Mouse (Mus musculus) forebrain, embryonic 14.5 days (tissue): Measurements from ENCODE around the gene Nrxn3. TPM values are rescaled to one million over a fixed set of nuclear protein-coding genes. Genes with fewer than 3 reads are reported as not detected.

ENCODE experiments used
- ATAC-seq: fragments of 200-750 bp; cut with Nextera tagmentation; 2 replicates; pipeline ENCODE4 v1.8.0; 2017; ENCODE audit warnings: mild to moderate bottlenecking, moderate library complexity
- DNase-seq: peaks from one replicate; pipeline ENCODE4 v3.0.0-alpha.2; 2015; ENCODE audit warnings: low spot score
- H3K27ac ChIP-seq: fragments of 300-500 bp; sonication (generic); 2 replicates; pipeline ENCODE4 v1.5.1; 2014; ENCODE audit warnings: low read depth, mild to moderate bottlenecking, control low read depth, low read length, moderate library complexity
- H3K27me3 ChIP-seq: fragments of 300-500 bp; sonication (generic); replicated peaks from 2 replicates; pipeline ENCODE4 v1.6.1; 2014; ENCODE audit warnings: low read length, control low read depth, mixed read lengths; ENCODE audit not compliant: control insufficient read depth, insufficient read depth
- H3K36me3 ChIP-seq: fragments of 300-500 bp; sonication (generic); 2 replicates; pipeline ENCODE4 v1.6.1; 2014; ENCODE audit warnings: low read length, control low read depth; ENCODE audit not compliant: control insufficient read depth, insufficient read depth
- H3K4me1 ChIP-seq: fragments of 300-500 bp; sonication (generic); 2 replicates; pipeline ENCODE4 v1.6.1; 2014; ENCODE audit warnings: antibody characterized with exemption, low read length, control low read depth; ENCODE audit not compliant: control insufficient read depth, insufficient read depth
- H3K4me2 ChIP-seq: fragments of 300-500 bp; sonication (generic); 2 replicates; pipeline ENCODE4 v1.6.1; 2014; ENCODE audit warnings: mild to moderate bottlenecking, control low read depth, low read length
- H3K4me3 ChIP-seq: fragments of 300-500 bp; sonication (generic); 2 replicates; pipeline ENCODE4 v1.5.1; 2014; ENCODE audit warnings: low read depth, low read length, control low read depth
- H3K9ac ChIP-seq: fragments of 300-500 bp; sonication (generic); 2 replicates; pipeline ENCODE4 v1.6.1; 2014; ENCODE audit warnings: mild to moderate bottlenecking, low read length, control low read depth, moderate library complexity
- H3K9me3 ChIP-seq: fragments of 300-500 bp; sonication (generic); replicated peaks from 2 replicates; pipeline ENCODE4 v1.6.1; 2016; ENCODE audit warnings: low read length, control low read depth, mixed read lengths; ENCODE audit not compliant: control insufficient read depth
- WGBS: fragments of 180-500 bp; shearing (Covaris S2); extraction: QIAGEN DNeasy Blood & Tissue Kit; methylation state at CpG from one replicate; pipeline ENCODE4 v1.1.7; 2014; 5-methylcytosine and 5-hydroxymethylcytosine counted together
- polyA plus RNA-seq: library from polyadenylated mRNA; unstranded; fragments of >200 nt; fragmentation: Nextera tagmentation; extraction: Ambion mirVana; gene quantifications from 2 replicates; pipeline ENCODE4 v1.2.1, GENCODE M21; 2014

Gene Nrxn3
- polyA plus RNA-seq, 1 experiment from 2014 or later, result 39.6 TPM

DNA sequence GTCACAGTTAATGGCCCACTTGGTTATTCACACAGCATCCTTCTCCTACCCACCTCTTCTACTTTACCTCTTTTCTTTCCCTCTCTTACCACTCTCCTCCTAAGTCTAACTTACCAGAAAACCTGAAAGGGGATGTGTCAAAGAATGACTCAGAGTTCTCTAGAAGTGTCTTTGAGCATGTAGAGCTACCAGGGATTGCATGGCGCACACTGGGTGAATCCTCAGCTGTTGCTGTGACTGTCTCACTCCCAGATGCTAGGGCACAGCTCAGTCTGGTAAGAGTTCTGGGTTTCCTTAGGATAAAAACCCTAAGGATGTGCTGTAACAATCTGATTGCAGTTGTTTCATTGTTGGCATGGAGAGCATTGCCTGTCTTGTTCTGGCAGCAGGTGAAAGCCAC is 108.2 kb downstream of the Nrxn3 start:
- H3K27me3 ChIP-seq, result no peaks in the 10 kb centered on the region
- no peaks in the 10 kb centered on the region for H3K36me3 ChIP-seq
- no peak overlapping the region for H3K4me2 ChIP-seq
- H3K27ac ChIP-seq, result no peak overlapping the region
- H3K9ac ChIP-seq, result no peak overlapping the region
- H3K4me3 ChIP-seq, result no peak overlapping the region
- WGBS, result 83% methylated on average over 1 of the region's 1 CpGs
- no peaks in the 10 kb centered on the region for H3K9me3 ChIP-seq
- DNase-seq (no peak), ATAC-seq (no peak)
- peaks cover 4% of the 10 kb centered on the region for H3K4me1 ChIP-seq

DNA sequence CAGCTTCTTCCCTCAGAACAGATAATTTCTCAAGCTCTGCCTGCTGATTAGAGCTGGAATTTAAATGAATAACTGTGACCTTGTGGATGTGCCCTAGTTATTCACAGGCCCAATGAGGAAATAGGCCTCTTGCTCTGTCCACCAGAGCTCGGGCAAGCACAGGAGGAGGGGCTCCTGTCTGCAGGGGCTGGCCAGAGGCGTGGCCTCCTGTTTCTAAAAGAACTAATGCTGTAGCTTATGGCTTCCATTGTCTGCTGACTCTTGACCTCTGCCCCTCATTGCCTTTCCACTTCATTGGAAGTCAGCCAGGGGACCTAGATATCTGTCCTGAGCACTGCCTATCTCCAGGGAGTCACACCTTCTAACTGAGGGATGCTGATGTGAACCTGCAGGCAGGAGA is 113.1 kb downstream of the Nrxn3 start:
- no peaks in the 10 kb centered on the region for H3K36me3 ChIP-seq
- DNase-seq (no peak), ATAC-seq (no peak)
- no peaks in the 10 kb centered on the region for H3K9me3 ChIP-seq
- no peak overlapping the region for H3K4me3 ChIP-seq
- no peak overlapping the region for H3K27ac ChIP-seq
- H3K27me3 ChIP-seq, result no peaks in the 10 kb centered on the region
- no peak overlapping the region for H3K4me2 ChIP-seq
- peaks cover 5% of the 10 kb centered on the region for H3K4me1 ChIP-seq
- WGBS, result 16% methylated on average over 2 of the region's 2 CpGs
- no peak overlapping the region for H3K9ac ChIP-seq

DNA sequence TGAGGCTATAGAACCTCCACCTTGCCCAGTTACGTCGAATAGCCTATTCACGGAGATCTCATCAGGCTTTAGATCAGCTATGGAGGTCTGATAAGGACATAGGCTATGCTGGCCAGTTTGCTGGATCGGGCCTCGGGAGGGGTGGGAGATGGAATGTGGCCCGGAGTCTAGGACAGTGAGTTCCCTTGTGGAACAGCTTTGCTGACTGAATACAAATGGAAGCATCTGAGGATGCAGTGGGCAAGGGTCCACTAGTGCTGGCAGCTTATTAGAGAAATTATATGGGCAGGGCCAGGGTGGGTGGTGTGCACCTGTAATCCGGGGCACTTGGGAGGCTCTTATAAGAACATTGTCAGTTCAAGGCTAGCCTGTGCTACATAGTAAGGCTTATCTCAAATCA is 117.0 kb downstream of the Nrxn3 start:
- H3K27me3 ChIP-seq, result no peaks in the 10 kb centered on the region
- ATAC-seq, result no peak
- no peak overlapping the region for H3K4me2 ChIP-seq
- no peak overlapping the region for H3K4me3 ChIP-seq
- no peak overlapping the region for H3K27ac ChIP-seq
- 93% methylated on average over 7 of the region's 7 CpGs for WGBS
- no peak for DNase-seq
- H3K4me1 ChIP-seq, result peaks cover 5% of the 10 kb centered on the region
- H3K9ac ChIP-seq, result no peak overlapping the region
- no peaks in the 10 kb centered on the region for H3K36me3 ChIP-seq
- H3K9me3 ChIP-seq, result no peaks in the 10 kb centered on the region

- no peaks in the 10 kb centered on the region for H3K4me1 ChIP-seq
- 87% methylated on average over 6 of the region's 6 CpGs for WGBS
- no peak for DNase-seq
- no peak overlapping the region for H3K4me2 ChIP-seq
- H3K4me3 ChIP-seq, result no peak overlapping the region
- no peak overlapping the region for H3K27ac ChIP-seq
- no peak overlapping the region for H3K9ac ChIP-seq
- no peaks in the 10 kb centered on the region for H3K36me3 ChIP-seq
- no peak for ATAC-seq
- no peaks in the 10 kb centered on the region for H3K27me3 ChIP-seq
- no peaks in the 10 kb centered on the region for H3K9me3 ChIP-seq
Measured at GRCm38 (mm10) chr12:88841350-88841749, 118.7 kb downstream of the Nrxn3 start.

- no peak for ATAC-seq
- H3K9me3 ChIP-seq, result no peaks in the 10 kb centered on the region
- H3K36me3 ChIP-seq, result no peaks in the 10 kb centered on the region
- H3K9ac ChIP-seq, result no peak overlapping the region
- H3K4me2 ChIP-seq, result no peak overlapping the region
- H3K27me3 ChIP-seq, result no peaks in the 10 kb centered on the region
- peak overlapping the region; percentile 33; the same call in 1 of the 2 replicates for H3K27ac ChIP-seq
- 48% methylated on average over 6 of the region's 6 CpGs for WGBS
- DNase-seq, result no peak
- H3K4me3 ChIP-seq, result no peak overlapping the region
- peaks cover 13% of the 10 kb centered on the region for H3K4me1 ChIP-seq
Measured at GRCm38 (mm10) chr12:88850400-88851179, 127.9 kb downstream of the Nrxn3 start.

DNA sequence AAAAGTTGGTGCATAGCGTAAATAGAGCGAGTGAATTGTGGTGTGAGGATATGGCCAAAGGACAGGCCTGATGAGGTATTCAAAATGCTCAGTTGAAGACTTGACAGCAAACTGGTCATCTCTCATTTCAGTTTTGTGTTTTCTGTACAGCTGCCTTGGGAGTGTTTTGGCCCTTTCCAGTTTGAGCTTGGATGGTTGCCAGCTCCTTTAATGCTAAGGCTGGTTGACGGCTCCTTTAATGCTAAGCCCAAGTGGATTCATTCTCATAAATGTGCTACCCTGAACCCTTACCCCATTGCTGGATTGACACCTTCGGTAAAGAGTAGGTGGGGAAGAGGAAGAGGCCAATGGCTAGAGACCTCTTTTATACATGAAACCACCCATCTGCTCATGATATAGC is 131.4 kb downstream of the Nrxn3 start:
- ATAC-seq (peak; percentile 67; the same call in 1 of the 2 replicates), DNase-seq (peak; percentile 71)
- Histone ChIP-seq H3K36me3 (no peaks in the 10 kb centered on the region), H3K27ac (0 out of 2 replicates have a peak overlapping the region, but pooled peaks have one; percentile 1), H3K27me3 (no peaks in the 10 kb centered on the region), H3K4me2 (no peak overlapping the region), H3K4me3 (no peak overlapping the region), H3K9ac (no peak overlapping the region), H3K4me1 (peaks cover 17% of the 10 kb centered on the region), H3K9me3 (no peaks in the 10 kb centered on the region)
- WGBS, result 58% methylated on average over 4 of the region's 4 CpGs

DNA sequence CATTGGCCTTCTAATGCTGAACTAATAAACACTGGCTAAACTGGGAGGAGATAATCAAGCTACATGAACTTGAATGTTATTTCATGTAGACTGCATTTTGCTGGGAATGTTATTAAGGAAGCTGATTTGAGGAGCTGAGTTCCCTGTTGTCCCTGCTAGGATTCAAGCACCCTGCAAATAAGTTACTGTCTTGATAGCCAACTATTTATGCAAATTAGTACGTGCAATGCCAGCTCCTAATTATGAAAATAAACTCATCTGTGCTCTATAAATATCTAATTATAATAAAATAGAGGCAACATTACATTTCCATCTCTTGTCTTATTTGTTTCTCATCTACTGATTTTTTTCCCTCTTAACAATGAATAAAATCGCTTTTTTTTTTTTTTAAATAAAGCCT is 135.0 kb downstream of the Nrxn3 start:
- Histone ChIP-seq H3K9ac (no peak overlapping the region), H3K36me3 (no peaks in the 10 kb centered on the region), H3K4me1 (peaks cover 33% of the 10 kb centered on the region), H3K4me3 (no peak overlapping the region), H3K27me3 (no peaks in the 10 kb centered on the region), H3K9me3 (no peaks in the 10 kb centered on the region), H3K27ac (no peak overlapping the region), H3K4me2 (no peak overlapping the region)
- 58% methylated on average over 2 of the region's 2 CpGs for WGBS
- DNase-seq (peak; percentile 64), ATAC-seq (no peak)

DNA sequence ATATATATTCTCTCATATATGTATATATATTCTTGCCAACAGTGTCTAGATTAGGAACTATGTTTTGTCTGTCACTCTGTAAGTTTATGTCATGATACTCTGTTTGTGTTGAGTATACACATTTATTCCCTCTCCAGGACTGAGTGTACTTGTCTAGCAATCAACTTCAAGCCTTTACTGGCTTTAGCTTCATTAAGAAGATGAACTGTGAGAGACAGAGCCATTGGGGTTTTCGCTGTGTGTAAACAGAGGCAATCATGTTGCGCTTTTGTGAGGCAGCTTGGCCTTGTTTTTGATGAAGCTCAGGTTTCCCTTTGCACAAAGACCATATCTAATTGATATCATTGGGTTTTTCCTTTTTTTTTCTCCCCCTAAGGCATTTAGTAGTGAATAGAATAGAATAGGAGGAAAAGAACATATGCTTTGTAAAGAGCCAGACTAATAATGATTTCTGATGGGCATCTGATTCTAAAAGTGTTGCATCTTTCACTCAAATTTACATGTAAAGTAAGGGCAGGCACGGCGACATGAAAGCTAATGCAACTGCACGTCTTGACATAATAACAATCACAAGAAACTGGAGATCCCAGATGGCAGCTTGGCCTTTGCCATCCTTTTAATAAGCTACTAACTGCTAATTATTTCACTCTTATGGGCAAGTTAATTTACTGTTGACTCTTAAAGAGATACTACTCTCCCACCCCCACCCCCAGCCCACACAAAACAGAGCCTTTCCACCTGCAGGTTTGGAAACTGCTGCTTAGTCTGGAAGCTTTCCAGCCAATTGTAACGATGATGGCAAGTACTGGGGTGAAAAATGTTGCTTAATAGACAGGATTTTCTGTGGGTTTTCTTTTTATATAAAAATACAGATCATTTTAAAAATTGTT is 137.0 kb downstream of the Nrxn3 start:
- Histone ChIP-seq H3K9ac (no peak overlapping the region), H3K4me1 (peaks cover 25% of the 10 kb centered on the region), H3K4me3 (no peak overlapping the region), H3K9me3 (no peaks in the 10 kb centered on the region), H3K4me2 (no peak overlapping the region), H3K27ac (peak overlapping the region; percentile 45; the same call in 1 of the 2 replicates), H3K36me3 (no peaks in the 10 kb centered on the region), H3K27me3 (no peaks in the 10 kb centered on the region)
- DNase-seq (peak; percentile 95), ATAC-seq (peak; percentile 90)
- 9% methylated on average over 6 of the region's 6 CpGs for WGBS
